Mouse (Mus musculus): Measurements from ENCODE around the gene Znhit2.

Znhit2 gene

DNA sequence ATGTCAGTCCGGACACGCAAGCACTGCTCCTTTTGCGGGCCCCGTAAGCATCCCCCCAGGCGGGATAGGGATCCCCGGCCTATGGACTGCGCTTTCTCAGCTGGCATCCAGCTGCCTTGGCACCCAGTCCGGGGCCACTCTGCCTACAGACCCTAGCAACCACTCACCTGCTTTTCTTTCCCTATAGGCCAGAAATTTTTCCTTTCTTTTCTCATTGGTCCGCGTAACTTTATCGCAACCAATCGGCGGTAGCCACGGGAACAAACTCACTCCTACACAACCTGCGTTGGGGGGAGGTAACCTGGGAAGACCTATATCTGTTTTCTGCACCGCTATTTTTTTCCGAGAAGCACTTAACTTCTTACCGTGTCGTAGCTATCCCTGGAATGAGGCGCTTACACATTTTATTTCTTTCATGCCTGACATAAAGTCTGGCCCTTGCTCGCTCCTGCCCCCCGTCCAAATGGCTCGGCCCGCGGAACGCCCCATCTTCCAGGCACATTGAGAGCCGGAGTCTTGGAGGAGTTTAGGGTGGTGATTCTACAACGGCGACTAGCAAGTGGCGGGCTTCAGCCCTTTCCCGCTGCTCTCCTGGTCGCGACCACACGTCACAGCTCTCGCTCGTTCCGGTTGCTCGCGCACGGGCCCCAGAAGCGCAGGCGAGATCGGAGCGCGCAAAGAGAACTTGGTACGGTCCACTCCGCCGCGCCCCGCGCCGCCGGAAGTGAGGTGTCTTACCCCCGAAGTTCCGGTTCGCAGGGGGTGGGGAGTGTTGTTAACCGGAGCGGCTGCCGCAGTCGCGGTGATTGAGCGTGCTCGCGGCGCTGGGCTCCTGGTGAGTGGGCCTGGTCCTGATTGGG lies 14.5 kb upstream of the Znhit2 start, which contains the start of gene Syvn1:
TSS of gene Syvn1 (plus strand) at position 283 of the 860 bp plus-strand sequence.
- in situ Hi-C loops (cut with MboI, MseI) = no loop called here

DNA sequence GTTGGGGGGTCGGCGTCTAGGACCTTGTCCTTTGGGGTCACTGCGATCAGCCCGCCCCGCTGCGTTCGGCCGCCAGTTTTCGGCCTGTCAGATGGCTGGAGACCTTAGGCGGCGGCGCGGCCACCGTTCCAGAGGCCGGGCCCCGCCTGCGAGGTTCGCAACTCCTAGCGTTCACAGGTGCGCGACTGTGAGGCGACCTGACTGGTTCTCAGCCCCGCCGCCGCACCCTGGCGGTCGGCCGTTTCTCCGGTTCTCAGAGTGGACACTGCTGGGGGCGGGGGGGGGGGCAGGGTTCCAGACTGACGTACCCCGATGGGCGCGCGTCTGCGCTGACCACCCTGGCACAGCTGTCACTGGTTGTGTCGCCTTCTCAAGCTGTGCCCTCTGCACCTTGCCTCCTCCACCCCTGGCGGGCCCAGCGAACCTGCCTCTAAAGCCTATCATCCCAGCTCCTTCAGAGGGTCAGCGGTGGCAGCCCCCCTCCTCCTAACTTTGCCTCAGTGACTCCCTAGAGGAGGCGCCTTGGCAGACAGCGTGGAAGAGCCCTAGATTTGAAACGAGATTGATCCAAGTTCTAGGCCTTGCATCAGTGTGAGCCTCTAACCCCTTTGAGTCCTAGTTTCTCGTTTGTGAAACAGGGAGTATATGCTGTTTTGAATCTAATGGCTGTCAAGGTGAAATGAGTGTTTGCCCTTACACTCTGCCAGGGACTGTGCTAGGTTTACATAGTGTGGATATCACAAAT lies 13.7 kb upstream of the Znhit2 start:
- in situ Hi-C loops (cut with MboI, MseI) = no loop called here

DNA sequence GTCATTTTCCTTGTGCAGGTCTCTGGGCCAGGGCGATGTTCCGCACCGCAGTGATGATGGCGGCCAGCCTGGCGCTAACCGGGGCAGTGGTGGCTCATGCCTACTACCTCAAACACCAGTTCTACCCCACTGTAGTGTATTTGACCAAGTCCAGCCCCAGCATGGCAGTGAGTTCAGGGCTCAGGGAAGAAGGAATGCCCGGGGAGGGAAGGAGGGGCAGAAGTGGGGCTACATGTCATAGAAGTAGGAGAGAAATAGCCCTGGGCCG lies 13.2 kb upstream of the Znhit2 start:
- in situ Hi-C loops (cut with MboI, MseI) = no loop called here

DNA sequence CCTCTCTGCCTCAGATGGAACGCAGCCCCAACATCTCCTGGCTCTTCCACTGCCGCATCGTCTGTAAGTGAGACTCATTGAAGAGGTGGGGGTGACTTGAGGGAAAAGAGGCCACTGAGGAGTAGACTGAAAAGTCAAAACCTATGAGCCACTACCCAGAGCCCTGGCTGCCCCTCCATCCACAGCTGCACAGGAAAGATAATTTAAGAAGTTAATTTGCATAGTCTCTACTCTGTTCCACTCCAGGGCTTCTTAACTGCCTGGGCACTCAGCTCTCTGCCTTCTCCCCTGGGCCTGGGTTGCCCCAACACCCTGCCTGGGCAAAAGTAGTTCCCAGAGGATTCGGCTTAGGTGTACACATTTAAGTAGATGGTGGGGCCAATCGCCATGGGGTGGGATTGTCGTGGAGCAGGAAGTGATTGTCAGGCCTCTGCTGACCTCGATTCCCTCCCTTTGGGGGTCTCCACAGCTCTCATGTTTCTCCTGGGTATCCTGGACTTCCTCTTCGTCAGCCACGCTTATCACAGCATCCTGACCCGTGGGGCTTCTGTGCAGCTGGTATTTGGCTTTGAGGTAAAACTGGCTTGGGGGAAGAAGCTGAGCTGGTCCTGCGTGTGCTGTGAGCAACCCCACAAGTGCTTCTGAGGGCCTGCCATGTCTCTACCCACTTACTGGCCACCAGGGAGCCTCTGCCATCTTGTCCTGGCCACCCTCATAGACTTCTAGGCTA lies 12.1 kb upstream of the Znhit2 start:
- in situ Hi-C loops (cut with MboI, MseI) = no loop called here

DNA sequence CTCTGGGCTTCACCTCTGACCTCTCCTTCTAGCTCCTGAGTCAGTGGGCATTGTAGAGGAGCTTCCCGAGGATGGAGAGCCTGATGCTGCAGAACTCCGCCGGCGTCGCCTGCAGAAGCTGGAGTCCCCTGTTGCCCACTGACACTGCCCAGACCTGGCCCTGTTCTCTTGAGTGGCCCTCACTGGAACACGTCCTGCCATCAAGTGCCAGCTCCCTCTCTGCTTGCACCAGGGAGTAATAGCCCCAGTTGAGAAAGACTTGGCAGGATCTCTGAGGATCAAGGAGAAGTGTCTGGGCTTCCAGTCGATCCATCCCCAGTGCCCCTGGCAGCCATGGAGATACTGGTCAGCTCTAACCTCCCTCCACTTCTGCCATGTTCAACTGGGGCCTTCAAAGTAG lies 8.5 kb upstream of the Znhit2 start:
- in situ Hi-C loops (cut with MboI, MseI) = no loop called here

DNA sequence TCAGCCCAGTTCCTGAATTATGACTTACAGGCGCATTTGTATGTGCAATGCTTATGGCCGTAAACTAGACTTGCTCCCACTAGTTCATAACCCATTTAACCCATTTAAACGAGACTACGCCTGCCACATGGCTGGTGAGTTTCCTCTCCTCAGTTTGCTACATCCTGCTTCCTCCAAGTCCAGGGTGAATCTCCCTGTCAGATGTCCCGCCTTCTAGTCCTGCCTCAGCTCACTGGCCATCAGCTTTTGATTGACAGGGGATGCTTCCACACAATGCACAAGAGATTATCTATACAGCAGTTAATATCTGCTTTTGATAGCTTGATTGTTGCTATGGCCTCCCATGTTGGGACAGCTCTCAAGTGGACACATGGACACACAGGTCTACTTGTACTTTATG lies 6.7 kb upstream of the Znhit2 start:
- in situ Hi-C loops (cut with MboI, MseI) = no loop called here

DNA sequence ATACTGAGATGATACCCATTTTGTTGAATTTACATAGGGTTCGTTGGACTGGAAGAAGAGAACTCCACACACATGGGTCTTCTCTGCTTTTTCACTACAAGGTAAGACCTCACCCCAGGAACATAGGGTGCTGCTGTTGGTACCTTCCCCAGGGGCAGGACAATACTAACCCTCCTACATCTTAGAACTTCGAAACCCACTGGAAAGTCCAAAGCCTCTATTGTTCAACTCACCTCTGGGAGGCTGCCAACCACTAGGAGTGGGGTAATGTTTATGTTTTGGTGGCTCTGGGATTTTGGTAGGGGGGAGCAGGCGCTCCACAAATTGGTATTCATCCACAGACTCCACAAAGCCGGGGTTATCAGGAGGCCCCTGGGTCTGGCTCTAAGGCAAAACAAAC lies 4.3 kb upstream of the Znhit2 start:
- in situ Hi-C loops (cut with MboI, MseI) = no loop called here

DNA sequence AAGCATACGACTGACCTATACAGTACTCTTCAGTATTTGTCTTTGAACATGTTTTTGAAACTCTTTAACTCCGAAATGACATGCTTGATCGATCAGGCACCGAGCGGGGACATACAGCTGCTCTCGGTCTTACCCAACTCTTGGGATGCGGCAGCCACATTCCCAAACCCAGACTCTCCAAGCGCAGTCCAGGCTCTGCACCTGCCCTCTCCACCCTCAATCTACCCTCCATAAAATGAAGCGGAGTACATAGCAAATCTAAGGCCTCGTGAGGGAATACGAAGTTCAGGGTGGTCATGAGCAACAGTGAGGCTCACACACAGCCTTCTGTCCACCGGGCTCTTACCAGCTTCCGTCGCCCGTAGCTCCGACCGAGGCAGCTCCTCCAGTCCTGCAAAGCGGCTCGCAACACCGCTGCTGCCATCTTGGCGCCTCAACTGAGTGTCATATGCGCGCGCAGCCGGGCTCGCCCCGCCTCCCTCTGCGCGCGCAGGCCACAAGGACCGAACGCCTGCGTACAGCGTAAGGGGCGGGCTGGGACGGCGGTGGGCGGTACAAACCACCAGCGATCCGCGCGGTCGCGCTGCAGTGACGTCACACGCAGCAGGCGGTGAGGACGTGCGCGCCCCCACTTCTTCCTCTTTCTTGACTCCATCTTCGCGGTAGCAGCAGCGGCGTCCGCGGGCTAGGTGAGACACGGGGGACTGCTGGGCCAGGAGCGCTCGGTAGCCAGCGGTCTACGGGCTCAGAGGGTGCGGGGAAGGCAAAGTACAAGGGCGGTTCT lies 3.5 kb upstream of the Znhit2 start, which contains the start of the genes Mrpl49 and Fau:
TSS of gene Mrpl49 (minus strand) at position 473 of the 784 bp plus-strand sequence.
TSS of gene Fau (plus strand) at position 532 of the 784 bp plus-strand sequence.
- in situ Hi-C loops (cut with MboI, MseI) = no loop called here

DNA sequence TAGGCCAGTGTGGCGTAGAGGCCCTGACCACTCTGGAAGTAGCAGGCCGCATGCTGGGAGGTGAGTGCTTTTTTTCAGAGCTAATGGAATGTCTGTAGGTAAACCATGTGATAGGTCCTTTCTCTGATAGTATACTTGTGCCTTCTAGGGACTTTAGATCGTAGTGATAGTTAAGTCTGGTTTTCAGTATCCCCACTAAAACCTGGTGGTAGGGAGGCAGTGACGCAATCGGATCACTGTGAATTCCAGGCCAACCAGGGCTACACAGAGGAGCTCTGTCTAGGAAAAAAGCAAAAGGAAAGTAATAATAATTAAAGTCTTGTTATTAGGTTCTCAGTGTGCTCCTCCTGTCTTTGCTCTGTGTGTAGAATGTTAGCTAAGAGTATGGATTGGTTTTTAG lies 2.5 kb upstream of the Znhit2 start:
- in situ Hi-C loops (cut with MboI, MseI) = no loop called here

DNA sequence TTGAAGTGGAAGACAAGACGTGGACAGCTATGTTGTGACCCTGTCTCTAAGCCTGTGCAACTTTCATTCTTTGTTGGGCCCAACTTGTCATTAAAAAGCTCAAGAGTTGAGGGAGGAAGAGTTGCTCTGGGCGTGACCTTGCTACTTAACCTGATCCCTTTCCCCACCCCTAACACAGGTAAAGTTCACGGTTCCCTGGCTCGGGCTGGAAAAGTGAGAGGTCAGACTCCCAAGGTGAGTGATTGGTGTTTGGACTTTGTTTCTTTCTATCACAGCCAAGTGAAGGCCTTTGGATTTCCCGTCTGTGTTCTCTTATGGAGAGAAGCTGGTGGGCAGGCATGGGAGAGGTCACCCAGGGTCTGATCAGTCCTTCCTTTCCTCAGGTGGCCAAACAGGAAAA lies 2.0 kb upstream of the Znhit2 start:
- in situ Hi-C loops (cut with MboI, MseI) = no loop called here

DNA sequence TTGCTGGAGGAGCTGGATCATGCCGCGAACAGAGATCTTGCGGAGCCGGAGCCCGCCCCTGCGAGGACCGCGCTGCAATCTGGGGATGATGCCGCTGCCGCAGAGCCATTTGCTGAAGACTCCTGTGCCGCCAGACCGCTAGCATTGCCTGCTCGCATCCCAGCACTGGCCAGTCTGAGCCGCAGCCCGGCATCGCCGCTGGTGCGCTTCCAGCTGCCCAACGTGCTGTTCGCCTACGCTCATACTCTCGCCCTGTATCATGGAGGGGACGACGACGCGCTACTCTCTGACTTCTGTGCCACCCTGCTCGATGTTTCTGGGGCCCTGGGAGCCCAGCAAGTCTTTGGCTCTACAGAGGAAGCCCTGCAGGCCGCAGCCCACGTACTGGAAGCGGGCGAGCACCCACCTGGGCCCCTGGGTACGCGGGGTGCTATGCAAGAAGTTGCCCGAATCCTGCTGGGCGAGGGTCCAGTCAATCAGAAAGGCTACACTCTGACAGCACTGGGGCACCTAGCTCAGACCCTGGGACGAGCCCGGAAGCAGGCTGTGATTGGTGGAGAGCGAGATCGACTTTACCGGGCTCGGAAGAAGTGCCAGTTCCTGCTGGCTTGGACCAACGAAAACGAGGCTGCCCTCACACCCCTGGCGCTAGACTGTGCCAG lies 780 bp downstream of the Znhit2 start:
- in situ Hi-C loops (cut with MboI, MseI) = no loop called here

DNA sequence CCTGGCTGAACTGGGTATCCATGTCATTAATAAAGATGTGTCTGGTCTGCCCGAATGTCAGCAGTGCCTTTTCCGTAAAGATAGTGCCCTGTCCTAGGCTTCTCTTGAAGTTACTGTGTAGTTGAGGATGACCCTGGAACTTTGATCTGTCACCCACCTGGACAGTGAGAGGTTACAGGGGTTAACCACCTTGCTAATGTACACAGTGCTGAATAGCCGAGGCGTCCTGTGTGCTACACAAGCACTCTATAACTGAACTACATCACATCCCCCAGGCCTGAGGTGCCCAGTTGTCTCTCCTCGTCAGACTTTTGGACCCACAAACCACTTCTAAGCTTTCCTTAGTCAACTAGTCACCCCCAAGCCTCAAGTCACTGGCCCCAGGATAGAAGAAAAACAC lies 1.4 kb downstream of the Znhit2 start:
- in situ Hi-C loops (cut with MboI, MseI) = no loop called here

DNA sequence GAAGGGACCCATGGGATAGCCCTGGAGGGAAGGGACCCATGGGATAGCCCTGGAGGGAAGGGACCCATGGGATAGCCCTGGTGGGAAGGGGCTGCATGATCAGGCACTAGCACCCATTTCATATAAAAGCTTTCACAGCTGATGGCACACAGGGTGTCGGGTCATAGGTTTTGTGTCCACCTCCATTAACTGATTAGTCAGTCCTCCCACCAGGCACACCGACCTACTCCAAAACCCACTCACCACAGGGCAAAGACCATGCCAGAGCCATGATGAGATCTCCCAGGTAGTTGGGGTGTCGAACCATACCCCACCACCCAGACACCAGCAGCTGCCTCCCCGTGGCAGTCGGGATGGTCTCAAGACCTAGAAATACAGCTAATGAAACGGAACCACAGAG lies 2.1 kb downstream of the Znhit2 start:
- in situ Hi-C loops (cut with MboI, MseI) = no loop called here

DNA sequence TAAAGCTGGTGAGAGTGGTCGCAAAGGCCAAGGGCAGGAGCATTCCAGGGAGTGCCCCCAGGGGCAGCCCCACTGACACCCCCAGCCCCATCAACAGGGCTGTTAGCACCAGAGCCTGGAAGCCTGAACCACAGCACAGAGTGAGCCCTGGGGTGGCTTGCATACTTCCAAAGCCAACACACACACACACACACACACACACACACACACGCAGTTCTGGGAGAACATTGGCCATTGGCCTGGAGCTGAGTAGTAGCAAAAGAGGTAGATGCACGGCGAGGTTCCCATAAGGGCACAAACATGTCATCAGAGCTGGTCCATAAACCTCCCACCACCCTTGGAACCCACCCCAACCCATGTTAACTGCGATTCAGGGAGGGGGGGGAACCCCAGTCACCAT lies 5.6 kb downstream of the Znhit2 start:
- in situ Hi-C loops (cut with MboI, MseI) = loop anchor here (5.0 kb wide), 1 partner anchor 104 kb away; the partner anchor contains the start of gene Pola2

DNA sequence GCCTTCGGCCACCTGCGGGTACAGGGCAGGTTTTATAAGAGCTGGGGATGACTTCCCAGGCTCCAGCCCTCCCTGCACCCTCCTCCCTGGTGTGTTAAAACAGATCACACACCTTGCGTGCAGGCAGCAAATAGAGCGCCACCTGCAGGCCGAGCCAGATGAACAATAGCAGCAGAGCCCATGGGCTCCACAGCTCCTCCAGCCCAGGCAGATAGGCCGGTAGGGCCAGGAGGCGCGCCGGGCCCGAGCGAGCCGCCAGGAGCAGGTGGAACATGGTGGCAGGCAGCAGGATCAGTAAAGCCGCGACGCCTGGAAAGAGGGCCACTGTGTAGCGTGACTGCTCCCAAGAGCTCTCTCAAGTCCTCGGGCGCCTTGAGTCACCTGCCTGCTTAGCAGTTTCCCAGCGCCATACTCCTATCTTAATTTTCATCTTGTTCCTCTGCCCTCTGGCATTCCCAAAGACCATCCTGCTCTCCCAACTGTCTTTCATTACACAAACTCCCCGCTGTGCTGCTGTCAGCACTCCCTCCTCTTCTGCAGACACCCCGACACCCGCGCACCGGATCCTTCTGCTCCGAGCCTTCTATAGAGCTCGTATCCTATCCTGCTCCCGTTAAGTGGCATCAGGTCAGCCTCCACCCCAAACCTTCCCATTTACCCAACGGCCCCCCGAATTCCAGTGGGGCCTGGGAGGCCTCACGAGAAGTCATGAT lies 6.2 kb downstream of the Znhit2 start:
- in situ Hi-C loops (cut with MboI, MseI) = loop anchor here (5.0 kb wide), 1 partner anchor 105 kb away; the partner anchor contains the start of gene Pola2

DNA sequence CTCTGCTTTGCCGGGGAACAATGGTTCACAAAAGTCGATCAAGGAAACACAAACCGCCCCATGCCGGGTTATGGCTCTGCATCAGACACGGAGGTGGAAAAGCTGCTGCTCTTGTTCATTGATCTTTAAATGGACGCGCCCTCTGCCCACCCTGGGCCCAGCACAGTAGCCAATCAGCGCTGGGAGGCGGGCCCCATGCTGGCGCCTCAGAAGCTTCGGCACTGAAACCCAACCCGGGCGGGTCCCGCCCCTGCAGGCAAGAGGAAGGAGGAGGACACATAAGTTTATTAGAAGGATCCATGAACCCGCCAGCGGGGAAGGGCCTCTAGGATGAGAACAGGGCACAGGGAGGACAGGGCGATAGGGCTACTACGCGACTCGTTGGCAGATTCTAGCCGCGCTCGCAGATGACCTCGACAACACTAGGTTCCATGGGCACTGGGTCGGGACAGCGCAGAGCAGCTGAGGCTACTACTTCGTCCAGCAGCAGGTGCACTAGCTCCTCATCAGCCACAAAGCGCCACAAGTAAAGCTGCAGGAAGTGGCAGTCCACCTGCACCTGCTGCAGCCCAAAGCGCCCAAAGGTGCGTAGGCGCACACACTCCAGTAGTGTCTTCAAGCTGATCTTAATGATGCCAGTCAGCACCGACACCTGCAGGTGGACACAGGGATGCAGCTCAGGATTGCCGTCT lies 6.9 kb downstream of the Znhit2 start, which contains the start of gene Tm7sf2:
TSS of gene Tm7sf2 (minus strand) at position 650 of the 692 bp plus-strand sequence.
- in situ Hi-C loops (cut with MboI, MseI) = loop anchor here (5.0 kb wide), 1 partner anchor 106 kb away; the partner anchor contains the start of gene Pola2

DNA sequence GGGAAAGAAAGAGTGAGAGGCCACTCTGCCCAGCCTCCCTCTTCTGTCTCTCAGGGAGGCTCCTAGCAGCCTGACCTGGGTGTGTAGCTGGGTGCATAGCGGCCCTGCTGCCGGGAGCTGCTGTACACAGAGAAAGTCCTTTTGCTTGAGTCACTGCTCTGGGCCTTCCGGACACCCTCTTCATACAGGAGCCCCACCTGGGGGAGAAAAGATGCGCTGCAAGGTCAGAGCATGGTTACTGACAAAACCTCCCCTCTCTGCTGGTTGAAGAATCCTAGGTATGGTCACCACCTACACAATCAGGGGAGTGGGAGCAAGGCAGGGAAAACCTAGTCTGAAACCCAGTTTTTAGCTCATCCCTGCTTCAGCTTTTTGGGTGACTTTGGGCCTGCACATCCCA lies 8.0 kb downstream of the Znhit2 start:
- in situ Hi-C loops (cut with MboI, MseI) = loop anchor here (5.0 kb wide), 1 partner anchor 107 kb away; the partner anchor contains the start of gene Pola2

DNA sequence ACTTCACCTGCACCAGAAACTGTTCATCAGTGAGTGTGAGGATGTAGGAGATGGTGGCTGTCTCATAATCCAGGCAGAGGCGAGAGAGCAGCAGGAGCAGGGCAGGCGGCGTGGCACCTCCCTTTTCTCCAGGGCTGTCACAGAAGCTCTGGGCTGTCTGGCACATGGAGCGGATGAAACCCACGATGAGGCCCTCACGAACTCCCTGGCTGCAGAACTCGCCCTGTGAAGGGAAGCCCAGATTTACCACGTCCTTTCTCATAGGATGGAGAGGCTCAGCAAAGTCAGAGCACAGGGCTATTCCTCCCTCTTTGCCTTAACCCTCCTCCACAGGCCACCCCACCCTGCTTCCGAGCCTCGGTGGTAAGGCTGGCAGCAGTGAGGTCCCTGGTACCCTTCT lies 8.9 kb downstream of the Znhit2 start:
- in situ Hi-C loops (cut with MboI, MseI) = loop anchor here (5.0 to 10.0 kb wide), 2 partner anchors 108 to 905 kb away; partner anchors contain the start of genes Plcb3, Pola2 and Ppp1r14b

Measured in regulatory T cell (primary cell).